Mouse (Mus musculus): ENCODE data around the gene Cdc42ep4.

Cdc42ep4 gene

DNA sequence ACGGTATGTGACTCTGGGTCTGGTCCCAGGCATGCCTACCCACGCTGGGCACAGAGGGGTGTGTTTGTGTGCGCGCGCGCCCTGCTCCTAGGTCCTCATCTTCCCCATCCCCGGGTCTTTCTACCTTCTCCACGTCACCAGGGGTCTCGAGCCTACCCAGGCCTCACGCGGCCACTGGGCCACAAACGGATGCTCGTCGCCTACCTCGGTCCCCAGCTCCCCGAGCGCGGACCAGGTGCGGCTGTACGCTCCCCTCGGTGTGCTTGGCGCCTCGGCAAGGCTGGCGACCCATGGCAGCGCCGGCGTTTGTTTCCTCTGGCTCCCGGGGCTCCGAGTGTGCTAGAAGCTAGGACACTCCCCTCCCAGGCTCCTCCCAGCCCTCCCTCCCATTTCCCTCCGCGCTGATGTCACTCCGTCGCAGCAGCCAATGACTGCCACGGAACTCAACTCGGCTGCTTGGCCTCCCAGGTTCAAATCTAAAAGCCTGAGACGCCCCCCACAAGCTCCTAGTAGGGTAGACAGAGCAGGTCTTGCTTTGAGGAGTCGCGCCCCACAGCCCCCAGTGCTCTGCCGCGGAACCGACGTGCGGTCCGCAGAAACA, at the start of gene Cdc42ep4:
TSS of gene Cdc42ep4 (minus strand) at position 398 of the 601 bp plus-strand sequence.
- peak; percentile 96 for DNase-seq (ENCODE audit: low read depth, low spot score)

GRCm38 (mm10) chr11:113800026-113800425, 48.3 kb upstream of the Cdc42ep4 start:
- DNase-seq (ENCODE audit: low read depth, low spot score) = no peak

- DNase-seq (ENCODE audit: low read depth, low spot score) = no peak
Observed at GRCm38 (mm10) chr11:113799041-113799447, 47.4 kb upstream of the Cdc42ep4 start.

GRCm38 (mm10) chr11:113798011-113798410, 46.3 kb upstream of the Cdc42ep4 start:
- DNase-seq (ENCODE audit: low read depth, low spot score) = no peak

- no peak for DNase-seq (ENCODE audit: low read depth, low spot score)
Observed at GRCm38 (mm10) chr11:113797014-113797983, 45.6 kb upstream of the Cdc42ep4 start.

DNA sequence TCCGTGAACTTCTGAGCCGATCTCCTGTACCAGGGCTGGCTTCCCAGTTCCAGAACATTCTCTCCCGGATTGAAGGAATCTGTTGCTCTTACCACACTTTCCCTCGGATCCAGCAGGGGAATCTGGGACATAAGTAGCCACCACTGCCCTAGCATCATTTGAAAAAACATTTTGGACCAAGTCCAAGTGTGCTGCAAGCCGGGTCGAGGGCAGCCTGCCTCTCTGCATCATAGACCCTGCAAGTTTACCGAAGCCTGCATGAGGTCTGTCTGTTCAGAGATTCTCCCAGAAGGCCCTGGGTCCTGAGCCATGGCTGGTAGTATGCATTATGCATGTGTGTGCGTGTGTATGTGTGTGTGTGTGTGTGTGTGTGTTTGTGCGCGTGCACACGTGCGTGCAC, 44.2 kb upstream of the Cdc42ep4 start:
- no peak for DNase-seq (ENCODE audit: low read depth, low spot score)

DNA sequence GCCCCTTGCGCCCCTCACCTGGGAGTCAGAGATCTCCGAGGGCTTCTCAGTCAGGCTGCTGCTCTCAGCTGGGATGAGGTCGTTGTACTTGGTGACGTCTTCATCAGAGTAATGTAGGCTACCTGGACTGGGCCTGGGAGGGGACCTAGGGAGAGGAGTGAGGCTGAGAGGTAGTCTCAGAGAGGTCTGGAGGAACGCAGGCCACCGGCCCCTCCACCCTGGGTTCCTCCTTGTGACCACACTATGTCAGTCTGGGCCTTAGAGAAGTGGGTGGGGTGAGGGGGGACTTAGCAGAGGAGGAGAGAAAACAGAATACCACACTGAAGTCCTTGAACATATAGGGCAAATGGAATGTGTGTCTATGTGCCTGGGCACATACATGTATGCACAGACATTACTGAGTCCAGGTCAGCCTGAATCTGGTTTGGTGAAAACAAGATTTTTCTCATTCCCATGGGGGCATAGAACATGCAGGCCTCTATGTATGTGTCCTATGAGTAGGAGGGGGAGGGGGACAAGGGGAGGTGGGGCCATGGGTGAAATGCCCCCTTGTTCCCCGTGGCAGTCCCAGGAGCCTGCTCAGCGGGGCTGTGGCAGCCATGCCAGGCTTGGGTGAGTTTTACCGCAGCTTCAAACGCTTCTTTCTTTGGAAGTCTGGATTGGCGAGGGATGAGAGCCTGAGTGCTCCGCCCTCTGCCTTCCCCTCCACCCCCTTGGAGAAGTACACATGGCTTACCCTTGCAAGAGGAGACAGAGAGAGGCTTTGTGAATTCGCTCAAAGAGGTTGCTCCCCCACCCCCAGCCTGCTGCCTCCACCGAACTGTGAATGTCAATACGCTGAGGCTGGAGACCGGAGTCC, 39.9 kb upstream of the Cdc42ep4 start:
- DNase-seq (ENCODE audit: low read depth, low spot score) = peak; percentile 42

- no peak for DNase-seq (ENCODE audit: low read depth, low spot score)
Observed at GRCm38 (mm10) chr11:113789101-113789500, 37.4 kb upstream of the Cdc42ep4 start.

DNA sequence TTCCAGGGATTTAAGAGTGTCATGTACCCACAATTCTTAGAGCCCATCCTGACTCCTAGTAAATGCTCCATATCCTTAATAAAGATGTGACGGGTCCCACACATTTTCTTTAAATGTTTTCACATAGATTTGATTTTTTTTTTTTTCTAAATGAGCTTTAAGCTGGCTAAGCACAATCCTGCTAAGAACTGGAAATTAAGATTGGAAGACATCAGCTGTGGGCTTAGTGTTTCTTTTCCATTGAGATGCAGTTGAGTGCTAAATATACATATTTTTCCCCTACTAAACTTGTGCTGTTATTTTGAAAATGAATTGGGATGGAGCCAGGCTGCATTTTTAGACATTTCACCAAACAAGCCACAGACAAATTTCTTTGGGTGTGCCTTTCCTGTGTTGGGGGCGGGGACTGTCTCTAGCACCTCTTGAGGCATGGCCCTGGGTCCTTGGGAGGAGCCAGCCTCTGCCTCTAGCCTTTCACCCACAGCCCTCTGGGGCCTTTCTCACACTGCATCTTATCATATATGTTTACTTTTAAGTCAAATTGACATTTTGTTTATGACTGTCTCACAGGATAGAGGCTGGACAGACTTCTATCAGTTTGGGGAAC, 36.6 kb upstream of the Cdc42ep4 start:
- no peak for DNase-seq (ENCODE audit: low read depth, low spot score)

DNA sequence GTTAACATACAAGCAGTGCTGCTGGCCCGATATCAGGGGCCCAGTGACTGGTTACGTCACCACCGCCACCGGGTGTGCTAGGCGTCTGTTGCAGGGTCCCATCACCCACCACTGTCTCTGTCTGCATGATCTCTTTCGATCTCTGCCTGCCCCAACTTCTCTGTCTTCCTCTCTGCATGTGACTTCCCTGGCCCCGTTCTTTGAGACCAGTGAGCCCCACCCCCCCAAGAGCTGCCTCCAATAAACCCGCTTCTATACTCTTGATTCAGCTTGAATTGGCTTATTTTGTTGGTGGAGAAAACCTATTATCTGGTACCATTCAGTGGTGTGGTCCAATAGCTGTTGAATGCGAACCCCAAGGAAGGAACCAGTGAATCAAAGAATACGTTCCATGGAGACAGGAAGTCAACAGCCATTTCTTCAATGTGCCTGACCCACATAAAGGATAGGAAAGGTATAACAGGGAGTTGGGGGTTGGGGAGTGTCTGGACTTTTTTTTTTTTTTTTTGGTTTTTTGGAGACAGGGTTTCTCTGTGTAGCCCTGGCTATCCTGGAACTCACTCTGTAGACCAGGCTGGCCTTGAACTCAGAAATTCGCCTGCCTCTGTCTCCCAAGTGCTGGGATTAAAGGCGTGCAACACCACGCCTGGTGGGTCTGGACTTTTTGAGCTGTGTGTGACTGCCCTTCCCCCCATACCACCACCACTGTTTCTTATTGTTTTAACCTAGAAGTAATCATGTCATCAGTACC, 35.9 kb upstream of the Cdc42ep4 start:
- DNase-seq (ENCODE audit: low read depth, low spot score) = no peak

DNA sequence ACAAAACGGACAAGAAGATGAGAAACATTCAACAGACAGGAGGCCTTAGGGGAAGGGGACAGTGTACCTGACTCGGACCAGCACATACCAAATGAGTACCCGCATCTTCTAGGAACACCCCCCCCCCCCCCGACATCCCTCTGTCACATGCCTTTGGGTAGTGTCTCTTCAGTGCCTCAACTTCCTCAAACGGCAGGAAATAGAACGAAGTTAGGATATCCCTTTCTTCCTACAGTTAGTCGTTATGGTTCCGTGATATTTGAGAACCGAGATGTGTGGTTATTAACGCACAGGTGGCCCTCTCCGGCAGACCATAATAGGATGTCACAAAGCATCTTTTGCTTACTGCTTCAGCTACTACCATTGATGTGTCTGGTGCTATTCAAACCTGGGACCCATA, 35.3 kb upstream of the Cdc42ep4 start:
- DNase-seq (ENCODE audit: low read depth, low spot score) = no peak

GRCm38 (mm10) chr11:113786395-113786794, 34.7 kb upstream of the Cdc42ep4 start:
- no peak for DNase-seq (ENCODE audit: low read depth, low spot score)

- DNase-seq (ENCODE audit: low read depth, low spot score) = peak; percentile 78
Observed at GRCm38 (mm10) chr11:113785406-113786171, 33.9 kb upstream of the Cdc42ep4 start.

GRCm38 (mm10) chr11:113784656-113785396, 33.1 kb upstream of the Cdc42ep4 start:
- no peak for DNase-seq (ENCODE audit: low read depth, low spot score)

- no peak for DNase-seq (ENCODE audit: low read depth, low spot score)
Observed at GRCm38 (mm10) chr11:113782496-113782895, 30.8 kb upstream of the Cdc42ep4 start.

DNA sequence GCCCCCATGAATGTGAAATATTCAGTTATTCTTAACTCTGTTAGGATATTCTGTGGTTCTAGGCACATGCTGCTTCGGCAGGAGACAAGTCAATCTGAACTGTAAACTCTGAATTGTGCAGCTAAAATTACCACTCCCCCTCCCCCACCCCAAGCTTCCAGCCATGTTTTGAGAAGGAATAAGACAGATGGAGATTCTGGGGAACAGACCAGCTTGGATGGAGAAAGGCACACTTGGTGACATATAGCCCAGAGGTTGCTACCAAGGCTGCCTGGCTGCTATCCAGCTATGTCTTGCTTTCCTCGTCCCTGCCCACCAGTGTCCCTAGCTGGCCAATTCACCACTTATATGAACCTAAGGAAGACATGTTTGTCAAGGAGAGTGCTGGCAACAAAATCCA, 30.3 kb upstream of the Cdc42ep4 start:
- no peak for DNase-seq (ENCODE audit: low read depth, low spot score)

DNA sequence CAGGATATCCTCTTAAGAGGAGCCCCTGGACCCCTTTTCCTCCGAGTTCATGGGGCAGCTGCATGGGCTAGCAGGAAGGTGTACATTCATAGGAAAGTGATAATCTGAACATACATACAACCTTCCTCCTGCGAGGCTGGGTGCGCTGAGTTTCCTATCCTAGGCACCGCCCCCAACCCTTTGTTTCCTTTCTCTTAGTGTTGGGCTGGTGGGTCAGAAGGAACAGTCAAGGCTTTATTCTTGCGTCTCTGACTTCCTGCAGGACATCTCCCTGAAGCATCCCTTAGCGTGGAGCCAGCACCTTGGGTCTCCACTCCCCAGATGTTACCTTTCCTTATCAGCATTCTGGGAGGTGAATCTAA, 28.0 kb upstream of the Cdc42ep4 start:
- DNase-seq (ENCODE audit: low read depth, low spot score) = no peak

- DNase-seq (ENCODE audit: low read depth, low spot score) = no peak
Observed at GRCm38 (mm10) chr11:113778733-113779679, 27.3 kb upstream of the Cdc42ep4 start.

All from ES-CJ7 (cell line).